Mouse (Mus musculus) thymus, adult 2 months (tissue): ENCODE data around the gene Sirpa.

Source experiments
- CTCF ChIP-seq: fragments of 200-500 bp; IDR thresholded peaks from 2 replicates; pipeline ENCODE4 v1.5.1; 2012; ENCODE audit warnings: mild to moderate bottlenecking, control low read depth, low read length, moderate library complexity, borderline replicate concordance; ENCODE audit not compliant: control insufficient read depth, poor library complexity, insufficient read depth; ENCODE audit errors: extremely low read depth
- POLR2A ChIP-seq: fragments of 200-500 bp; IDR thresholded peaks from 2 replicates; pipeline ENCODE4 v1.6.1; 2012; ENCODE audit warnings: mild to moderate bottlenecking, low read length, control low read depth, moderate library complexity; ENCODE audit not compliant: control insufficient read depth, poor library complexity, insufficient read depth; ENCODE audit errors: extremely low read depth

GRCm38 (mm10) chr2:129592459-129593140 is at the start of gene Sirpa:
- TF ChIP-seq POLR2A: no peak
- TF ChIP-seq CTCF: no peak
